Mouse (Mus musculus) hematopoietic multipotent progenitor cell, adult 10-12 weeks (in vitro differentiated cells): Measurements from ENCODE around the gene Ikzf4. TPM values are rescaled to one million over a fixed set of nuclear protein-coding genes. Genes with fewer than 3 reads are reported as not detected.

Source experiments
- polyA plus RNA-seq: library from polyadenylated mRNA; stranded (reverse); fragments of >175 nt; gene quantifications from 2 replicates; pipeline ENCODE4 v1.2.3, GENCODE M21; 2012; ENCODE audit warnings: low replicate concordance

Ikzf4 gene
- 3.9 and 4.3 TPM in 2 replicates for polyA plus RNA-seq

GRCm38 (mm10) chr10:128645111-128646011 lies at the start of gene Ikzf4:
Ikzf4 (minus strand) TSS chr10:128645991.

GRCm38 (mm10) chr10:128673763-128674468 lies 28.1 kb upstream of the Ikzf4 start, which contains the start of gene Suox:
Suox (minus strand) TSS chr10:128674073.

GRCm38 (mm10) chr10:128626311-128627310 lies 19.2 kb downstream of the Ikzf4 start, which contains the start of gene Rps26:
Rps26 (minus strand) TSS chr10:128626747.

GRCm38 (mm10) chr10:128589464-128590192 lies 56.2 kb downstream of the Ikzf4 start, which contains the start of gene Erbb3:
Erbb3 (minus strand) TSS chr10:128589652.

Other genes starting within 250 kb of the Ikzf4 start
- not detected in 2 replicates for gene Slc39a5, start 244.8 kb downstream of the Ikzf4 start, polyA plus RNA-seq
- 115 and 117 TPM in 2 replicates for gene Nabp2, start 234.5 kb downstream of the Ikzf4 start, polyA plus RNA-seq
- gene Rnf41, start 234.3 kb downstream of the Ikzf4 start, polyA plus RNA-seq = 20.2 and 20.7 TPM in 2 replicates
- 167 and 293 TPM in 2 replicates for gene Smarcc2, start 186.7 kb downstream of the Ikzf4 start, polyA plus RNA-seq
- 68.9 and 549 TPM in 2 replicates for gene Myl6, start 151.8 kb downstream of the Ikzf4 start, polyA plus RNA-seq
- 2.2 TPM in 2 replicates for gene Myl6b, start 147.3 kb downstream of the Ikzf4 start, polyA plus RNA-seq
- 177 and 239 TPM in 2 replicates for gene Esyt1, start 120.1 kb downstream of the Ikzf4 start, polyA plus RNA-seq
- gene Zc3h10, start 98.2 kb downstream of the Ikzf4 start, polyA plus RNA-seq = 29.8 and 36.6 TPM in 2 replicates
- 1,750 and 7,475 TPM in 2 replicates for gene Rpl41, start 96.7 kb downstream of the Ikzf4 start, polyA plus RNA-seq
- 93.8 and 156 TPM in 2 replicates for gene Pa2g4, start 80.0 kb downstream of the Ikzf4 start, polyA plus RNA-seq
- gene Erbb3, start 56.3 kb downstream of the Ikzf4 start, polyA plus RNA-seq = 1.8 TPM in 2 replicates
- gene Rps26, start 19.2 kb downstream of the Ikzf4 start, polyA plus RNA-seq = 309 and 4,118 TPM in 2 replicates
- 1.3 and 4.4 TPM in 2 replicates for gene Suox, start 28.1 kb upstream of the Ikzf4 start, polyA plus RNA-seq
- gene Rab5b, start 50.3 kb upstream of the Ikzf4 start, polyA plus RNA-seq = 31.8 and 41.9 TPM in 2 replicates
- 0.13 TPM in 1 of 2 replicates, not detected in the other for gene Pmel, start 58.2 kb upstream of the Ikzf4 start, polyA plus RNA-seq
- gene Cdk2, start 59.0 kb upstream of the Ikzf4 start, polyA plus RNA-seq = 14.0 and 16.9 TPM in 2 replicates
- 43.6 and 56.3 TPM in 2 replicates for gene Dgka, start 98.9 kb upstream of the Ikzf4 start, polyA plus RNA-seq
- 183 and 229 TPM in 2 replicates for gene Pym1, start 101.9 kb upstream of the Ikzf4 start, polyA plus RNA-seq
- gene Mmp19, start 144.9 kb upstream of the Ikzf4 start, polyA plus RNA-seq = 0.37 and 0.57 TPM in 2 replicates
- gene Dnajc14, start 158.1 kb upstream of the Ikzf4 start, polyA plus RNA-seq = 16.7 and 31.8 TPM in 2 replicates
- gene Tmem198b, start 158.4 kb upstream of the Ikzf4 start, polyA plus RNA-seq = 4.1 TPM in 2 replicates
- gene Sarnp, start 171.3 kb upstream of the Ikzf4 start, polyA plus RNA-seq = 1.8 and 18.2 TPM in 2 replicates
- 3.1 and 13.9 TPM in 2 replicates for gene Ormdl2, start 175.7 kb upstream of the Ikzf4 start, polyA plus RNA-seq
- 9.6 and 15.8 TPM in 2 replicates for gene Gdf11, start 245.7 kb upstream of the Ikzf4 start, polyA plus RNA-seq